ENCODE assay signal across 27 mouse cellular contexts in genomic region chr16:17291016-17291415, GRCm38 (mm10). TPM values are rescaled to one million over a fixed set of nuclear protein-coding genes. Genes with fewer than 3 reads are reported as not detected.
"Had no signal": no experiment of that assay in that cellular context is flagged by ENCODE, and none has a peak within 500 bp of the region (broad histone marks: within the 10 kb centered on the region; RNA-seq: fewer than 3 reads in every experiment).

No protein-coding gene starts in this region.

- H3K27me3 ChIP-seq: heart, embryonic 13.5 days; heart, embryonic 15.5 days; hindbrain, embryonic 13.5 days; hindbrain, embryonic 15.5 days; kidney, embryonic 15.5 days; limb, embryonic 12.5 days; liver, embryonic 13.5 days; liver, embryonic 15.5 days had no signal

- H3K4me3 ChIP-seq: heart, adult 2 months; heart, embryonic 13.5 days; heart, embryonic 15.5 days; hindbrain, embryonic 13.5 days; hindbrain, embryonic 15.5 days; kidney, embryonic 15.5 days; limb, embryonic 12.5 days; liver, embryonic 13.5 days; liver, embryonic 15.5 days had no signal

- H3K4me1 ChIP-seq: heart, embryonic 13.5 days; heart, embryonic 15.5 days; hindbrain, embryonic 13.5 days; hindbrain, embryonic 15.5 days; kidney, embryonic 15.5 days; limb, embryonic 12.5 days; liver, embryonic 13.5 days had no signal

- H3K9me3 ChIP-seq: heart, embryonic 13.5 days; heart, embryonic 15.5 days; hindbrain, embryonic 13.5 days; hindbrain, embryonic 15.5 days; kidney, embryonic 15.5 days; limb, embryonic 12.5 days; liver, embryonic 13.5 days; liver, embryonic 15.5 days had no signal

- H3K27ac ChIP-seq: heart, adult 2 months; heart, embryonic 13.5 days; heart, embryonic 15.5 days; hindbrain, embryonic 13.5 days; hindbrain, embryonic 15.5 days; hindbrain, postnatal 0 days; kidney, embryonic 15.5 days; kidney, postnatal 0 days; limb, embryonic 12.5 days; liver, embryonic 13.5 days; liver, embryonic 15.5 days had no signal

- DNase-seq: gastrocnemius, postnatal 14 days; gastrocnemius, postnatal 36 days; heart, adult 11 months; heart, adult 2 months; heart, postnatal 14 days; heart, postnatal 36 days; kidney, adult 11 months; kidney, adult 2 months; kidney, adult 9 months; kidney, postnatal 14 days; kidney, postnatal 36 days; layer of hippocampus, adult 9-11 months; layer of hippocampus, postnatal 36 days; left cerebral cortex, postnatal 4 days; liver; liver, embryonic 13.5 days had no signal

RNA-seq across cellular contexts. Expression of gene Serpind1, which starts 40.2 kb away (rescaled TPM):
- total RNA-seq: gastrocnemius, adult 8-10 months; hematopoietic stem cell, adult 5-6 weeks had no signal
